Mouse (Mus musculus) spleen, adult 2 months (tissue): ENCODE measurements at regions not wholly inside any gene's neighbourhood (a gene's known extent, or its start where the extent isn't known, plus 50 kb on each side); places are given as distances from the start of the nearest gene placed in this dataset.

ENCODE experiments used
- DNase-seq, 2 experiments: peaks; one replicate each; pipeline versions ENCODE4 v3.0.0 to v3.0.0-alpha.2; 2012 to 2021; ENCODE audit warnings: low spot score in 2 of 2, low read depth in 1 of 2
- H3K27ac ChIP-seq: fragments of 200-500 bp; 2 replicates; pipeline ENCODE4 v1.5.1; 2012; ENCODE audit warnings: low read length, inconsistent platforms; ENCODE audit not compliant: insufficient read depth
- H3K27me3 ChIP-seq: fragments of 200-500 bp; 2 replicates; pipeline ENCODE4 v1.6.1; 2012; ENCODE audit warnings: mild to moderate bottlenecking, moderate library complexity, low read length, inconsistent platforms; ENCODE audit not compliant: control insufficient read depth, insufficient read depth
- H3K36me3 ChIP-seq: fragments of 200-500 bp; 2 replicates; pipeline ENCODE4 v1.6.1; 2012; ENCODE audit warnings: mild to moderate bottlenecking, low read length, inconsistent platforms; ENCODE audit not compliant: control insufficient read depth, insufficient read depth
- H3K4me1 ChIP-seq: fragments of 200-500 bp; 2 replicates; pipeline ENCODE4 v1.6.1; 2011; ENCODE audit warnings: inconsistent platforms; ENCODE audit not compliant: control insufficient read depth, insufficient read depth, insufficient read length
- H3K4me3 ChIP-seq: fragments of 200-500 bp; 2 replicates; pipeline ENCODE4 v1.5.1; 2011; ENCODE audit warnings: mild to moderate bottlenecking, inconsistent platforms; ENCODE audit not compliant: insufficient read depth, insufficient read length; ENCODE audit errors: extremely low read depth
- CTCF ChIP-seq: fragments of 200-500 bp; IDR thresholded peaks from 2 replicates; pipeline ENCODE4 v1.5.1; 2011; ENCODE audit warnings: mild to moderate bottlenecking, inconsistent platforms; ENCODE audit not compliant: insufficient read depth, insufficient read length, insufficient replicate concordance; ENCODE audit errors: extremely low read depth
- POLR2A ChIP-seq: fragments of 200-500 bp; IDR thresholded peaks from 2 replicates; pipeline ENCODE4 v1.6.1; 2011; ENCODE audit warnings: low read depth, low read length, inconsistent platforms
- WGBS: fragments of 180-500 bp; shearing (Covaris S2); methylation state at CpG from one replicate; pipeline ENCODE4 v1.1.7; 2018; 5-methylcytosine and 5-hydroxymethylcytosine counted together

DNA sequence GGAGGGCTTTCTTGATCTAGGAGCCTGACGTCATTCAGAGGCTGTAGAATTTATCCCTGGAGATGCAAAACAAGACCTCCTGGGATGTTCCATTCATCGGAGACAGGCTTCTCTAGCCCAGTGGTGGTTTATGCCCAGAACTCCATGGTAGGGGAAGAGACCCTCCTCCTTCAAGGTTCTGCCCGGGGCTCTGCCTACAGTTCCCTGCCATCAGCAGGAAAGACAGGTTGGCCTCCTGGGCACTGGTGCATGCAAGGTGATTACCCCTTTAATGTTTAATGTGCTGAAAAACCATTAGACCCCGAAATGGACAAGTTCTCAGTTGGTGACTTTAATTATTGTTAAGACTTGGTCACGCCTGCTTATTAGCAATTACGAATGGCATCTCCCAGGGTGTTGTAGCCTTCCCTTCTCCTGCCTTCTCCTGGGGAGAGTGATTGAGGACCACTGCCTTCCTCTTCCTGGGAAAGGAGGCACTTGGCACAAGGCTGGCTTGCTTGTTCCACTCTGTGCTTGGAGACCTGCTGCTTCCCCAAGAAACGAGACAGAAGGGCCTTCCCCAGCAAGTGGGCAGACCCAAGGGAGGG, 102.0 kb upstream of the 4931429L15Rik start:
- no peak overlapping the region for H3K4me3 ChIP-seq
- TF ChIP-seq POLR2A, result no peak
- no peak for TF ChIP-seq CTCF
- H3K4me1 ChIP-seq, result no peaks in the 10 kb centered on the region
- DNase-seq, result no peak
- H3K27me3 ChIP-seq, result no peaks in the 10 kb centered on the region
- no peaks in the 10 kb centered on the region for H3K36me3 ChIP-seq
- no peak overlapping the region for H3K27ac ChIP-seq
- WGBS, result 72% methylated on average over 7 of the region's 7 CpGs

DNA sequence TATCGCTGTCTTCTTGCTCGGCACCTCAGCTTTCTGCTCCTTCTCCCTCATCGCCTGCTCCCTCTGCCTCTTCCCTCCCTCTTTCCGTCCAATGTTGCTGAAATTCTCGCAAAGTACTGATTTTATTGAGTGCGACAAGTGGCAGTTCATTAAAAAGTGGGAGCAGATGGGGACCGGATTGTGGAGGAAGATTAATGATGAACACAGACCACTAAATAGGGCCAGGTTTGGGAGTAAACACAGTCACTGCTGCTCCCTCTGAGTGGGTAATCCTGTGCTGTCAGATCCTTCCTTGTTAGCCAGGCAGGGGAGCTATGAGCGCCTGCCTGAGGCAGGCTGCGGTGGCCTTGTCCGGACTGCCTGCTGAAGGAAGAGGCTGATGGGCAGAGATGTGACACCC, 91.9 kb upstream of the 4931429L15Rik start:
- no peak overlapping the region for H3K4me3 ChIP-seq
- H3K27me3 ChIP-seq, result no peaks in the 10 kb centered on the region
- 87% methylated on average over 10 of the region's 10 CpGs for WGBS
- no peak overlapping the region for H3K27ac ChIP-seq
- H3K4me1 ChIP-seq, result no peaks in the 10 kb centered on the region
- TF ChIP-seq POLR2A (no peak), CTCF (no peak)
- H3K36me3 ChIP-seq, result no peaks in the 10 kb centered on the region
- no peak for DNase-seq

DNA sequence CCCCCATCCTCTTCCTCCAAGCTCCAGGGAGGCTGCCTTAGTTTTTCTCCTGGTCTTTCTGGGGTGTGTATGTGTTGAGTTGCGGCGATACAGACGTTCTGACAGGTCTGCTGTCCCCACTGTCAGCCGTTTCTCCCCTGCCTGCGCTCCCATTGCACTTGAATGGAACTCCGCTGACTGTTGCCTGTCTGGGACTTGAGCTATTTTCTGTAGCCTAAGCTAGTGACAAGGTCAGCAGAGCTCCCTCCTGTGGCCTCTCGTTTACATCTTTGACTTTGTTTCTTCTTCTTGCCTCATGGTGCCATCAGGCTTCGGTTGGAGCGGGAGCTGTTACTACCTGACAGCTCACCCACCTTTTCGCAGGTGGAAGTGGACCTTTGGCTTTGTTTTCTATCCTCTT, 89.0 kb upstream of the 4931429L15Rik start:
- Histone ChIP-seq H3K4me3 (no peak overlapping the region), H3K27me3 (no peaks in the 10 kb centered on the region), H3K4me1 (no peaks in the 10 kb centered on the region), H3K27ac (no peak overlapping the region), H3K36me3 (no peaks in the 10 kb centered on the region)
- WGBS, result 81% methylated on average over 10 of the region's 10 CpGs
- DNase-seq, result no peak
- TF ChIP-seq POLR2A (no peak), CTCF (no peak)

DNA sequence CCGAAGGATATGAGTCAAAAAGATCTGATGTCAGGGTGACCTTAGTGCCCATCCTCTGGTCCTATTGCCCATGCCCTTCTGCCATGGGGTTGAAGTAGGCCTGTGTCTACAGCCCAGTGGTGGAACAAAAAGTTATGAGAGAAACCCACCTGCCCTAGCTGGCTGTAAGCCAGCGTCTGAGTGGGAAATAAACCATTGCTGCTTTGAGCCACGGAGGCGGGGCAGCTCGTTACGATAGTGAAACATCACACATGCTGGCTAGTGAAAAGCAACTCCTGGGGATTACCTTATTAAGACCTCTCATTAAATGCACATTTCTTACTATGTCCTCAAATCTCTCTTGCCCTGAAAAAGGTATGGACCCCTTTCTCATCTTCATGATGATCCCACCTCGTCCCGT, 86.8 kb upstream of the 4931429L15Rik start:
- DNase-seq, result no peak
- TF ChIP-seq POLR2A (no peak), CTCF (no peak)
- H3K27ac ChIP-seq, result no peak overlapping the region
- no peaks in the 10 kb centered on the region for H3K27me3 ChIP-seq
- H3K4me3 ChIP-seq, result no peak overlapping the region
- no peaks in the 10 kb centered on the region for H3K4me1 ChIP-seq
- H3K36me3 ChIP-seq, result no peaks in the 10 kb centered on the region
- WGBS, result 85% methylated on average over 8 of the region's 8 CpGs

GRCm38 (mm10) chr9:46396591-46396990, 76.8 kb upstream of the 4931429L15Rik start:
- WGBS, result 80% methylated on average over 7 of the region's 7 CpGs
- TF ChIP-seq CTCF, result no peak
- no peak for TF ChIP-seq POLR2A
- no peak overlapping the region for H3K27ac ChIP-seq
- no peak overlapping the region for H3K4me3 ChIP-seq
- H3K27me3 ChIP-seq, result no peaks in the 10 kb centered on the region
- H3K4me1 ChIP-seq, result no peaks in the 10 kb centered on the region
- H3K36me3 ChIP-seq, result no peaks in the 10 kb centered on the region
- no peak for DNase-seq

GRCm38 (mm10) chr9:46395156-46395765, 75.5 kb upstream of the 4931429L15Rik start:
- no peaks in the 10 kb centered on the region for H3K4me1 ChIP-seq
- no peak for DNase-seq

DNA sequence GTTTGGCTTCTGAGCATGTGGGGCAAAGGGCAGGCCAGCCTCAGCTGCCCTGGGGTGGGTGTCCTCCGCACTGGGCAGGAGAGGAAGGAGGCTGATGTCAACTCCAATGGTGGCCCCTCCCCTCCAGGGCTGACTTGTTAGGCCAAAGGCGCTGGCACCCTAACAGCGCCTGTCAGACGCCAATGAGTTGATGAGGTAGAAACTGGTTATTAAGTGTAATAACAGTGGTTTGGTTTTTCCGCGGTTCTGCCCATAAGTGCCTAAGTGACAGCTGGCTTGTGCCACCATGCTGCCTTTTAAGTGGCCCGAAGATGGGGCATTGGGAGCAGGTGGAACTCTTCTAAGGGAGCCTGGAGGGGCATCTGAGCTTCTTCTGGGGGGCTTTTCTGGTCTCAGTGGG, 74.5 kb upstream of the 4931429L15Rik start:
- DNase-seq, result no peak
- Histone ChIP-seq H3K4me3 (no peak overlapping the region), H3K36me3 (no peaks in the 10 kb centered on the region), H3K27me3 (no peaks in the 10 kb centered on the region), H3K27ac (no peak overlapping the region), H3K4me1 (no peaks in the 10 kb centered on the region)
- TF ChIP-seq CTCF (no peak), POLR2A (no peak)
- 77% methylated on average over 7 of the region's 7 CpGs for WGBS

More at GRCm38 (mm10) chr9:46395156-46395765, 75.5 kb upstream of the 4931429L15Rik start:
- Histone ChIP-seq H3K27me3 (no peaks in the 10 kb centered on the region), H3K4me3 (no peak overlapping the region), H3K27ac (no peak overlapping the region), H3K36me3 (no peaks in the 10 kb centered on the region)
- TF ChIP-seq CTCF (no peak), POLR2A (no peak)
- 65% methylated on average over 14 of the region's 14 CpGs for WGBS
